Mouse (Mus musculus) CD4-positive, CD25-positive, alpha-beta regulatory T cell (primary cell): ENCODE measurements around the gene Proser3. TPM values are rescaled to one million over a fixed set of nuclear protein-coding genes. Genes with fewer than 3 reads are reported as not detected.

Experiments used
- polyA plus RNA-seq: library from polyadenylated mRNA; unstranded; fragments of 100-300 nt; shearing (Covaris generic); gene quantifications from one replicate; pipeline ENCODE4 v1.2.1, GENCODE M21; 2017

Proser3 gene
- 9.9 TPM for polyA plus RNA-seq

GRCm38 (mm10) chr7:30552102-30553020, at the start of gene Proser3, which contains the start of gene Hspb6:
Gene Proser3, minus strand, starts transcription at chr7:30552299.
Gene Hspb6, plus strand, starts transcription at chr7:30552178.

GRCm38 (mm10) chr7:30598786-30599185, 46.7 kb upstream of the Proser3 start, which contains the start of gene Zbtb32:
Gene Zbtb32, minus strand, starts transcription at chr7:30598909.

GRCm38 (mm10) chr7:30588676-30589434, 36.8 kb upstream of the Proser3 start, which contains the start of gene Kmt2b:
Gene Kmt2b, minus strand, starts transcription at chr7:30588726.

GRCm38 (mm10) chr7:30564970-30565571, 13.0 kb upstream of the Proser3 start, which contains the start of gene Igflr1:
Gene Igflr1, plus strand, starts transcription at chr7:30565427.

GRCm38 (mm10) chr7:30563117-30563905, 11.2 kb upstream of the Proser3 start, which contains the start of the genes U2af1l4, Gm49396 and Psenen:
Gene U2af1l4, plus strand, starts transcription at chr7:30563301.
Gene Gm49396, plus strand, starts transcription at chr7:30563344.
Gene Psenen, minus strand, starts transcription at chr7:30563627.

GRCm38 (mm10) chr7:30559443-30559954, 7.4 kb upstream of the Proser3 start, which contains the start of gene Lin37:
Gene Lin37, minus strand, starts transcription at chr7:30559838.

GRCm38 (mm10) chr7:30534633-30535577, 17.2 kb downstream of the Proser3 start, which contains the start of gene Arhgap33:
Gene Arhgap33, minus strand, starts transcription at chr7:30535060.

GRCm38 (mm10) chr7:30493401-30493931, 58.6 kb downstream of the Proser3 start, which contains the start of gene Prodh2:
Gene Prodh2, plus strand, starts transcription at chr7:30493622.

Other genes starting within 250 kb of the Proser3 start
- gene Alkbh6, start 243.6 kb downstream of the Proser3 start, polyA plus RNA-seq: 168 TPM
- gene Syne4, start 237.5 kb downstream of the Proser3 start, polyA plus RNA-seq: 15.5 TPM
- not detected for gene E130208F15Rik, start 230.6 kb downstream of the Proser3 start, polyA plus RNA-seq
- 64.6 TPM for gene Sdhaf1, start 228.4 kb downstream of the Proser3 start, polyA plus RNA-seq
- gene Lrfn3, start 189.5 kb downstream of the Proser3 start, polyA plus RNA-seq: not detected
- gene Tyrobp, start 138.5 kb downstream of the Proser3 start, polyA plus RNA-seq: 5.5 TPM
- gene Hcst, start 132.4 kb downstream of the Proser3 start, polyA plus RNA-seq: 409 TPM
- 99.8 TPM for gene Nfkbid, start 130.6 kb downstream of the Proser3 start, polyA plus RNA-seq
- gene Aplp1, start 106.8 kb downstream of the Proser3 start, polyA plus RNA-seq: 17.8 TPM
- gene Kirrel2, start 94.6 kb downstream of the Proser3 start, polyA plus RNA-seq: not detected
- gene Nphs1, start 94.0 kb downstream of the Proser3 start, polyA plus RNA-seq: not detected
- not detected for gene Prodh2, start 58.7 kb downstream of the Proser3 start, polyA plus RNA-seq
- 1.2 TPM for gene Arhgap33, start 17.2 kb downstream of the Proser3 start, polyA plus RNA-seq
- 4.2 TPM for gene Hspb6, start 121 bp downstream of the Proser3 start, polyA plus RNA-seq
- 89.4 TPM for gene Lin37, start 7.5 kb upstream of the Proser3 start, polyA plus RNA-seq
- gene U2af1l4, start 11.0 kb upstream of the Proser3 start, polyA plus RNA-seq: 47.2 TPM
- 86.6 TPM for gene Gm49396, start 11.0 kb upstream of the Proser3 start, polyA plus RNA-seq
- 217 TPM for gene Psenen, start 11.3 kb upstream of the Proser3 start, polyA plus RNA-seq
- gene Igflr1, start 13.1 kb upstream of the Proser3 start, polyA plus RNA-seq: 150 TPM
- 15.9 TPM for gene Kmt2b, start 36.4 kb upstream of the Proser3 start, polyA plus RNA-seq
- gene Zbtb32, start 46.6 kb upstream of the Proser3 start, polyA plus RNA-seq: 11.7 TPM
- 0.83 TPM for gene Upk1a, start 60.5 kb upstream of the Proser3 start, polyA plus RNA-seq
- 581 TPM for gene Cox6b1, start 73.9 kb upstream of the Proser3 start, polyA plus RNA-seq
- gene Etv2, start 83.6 kb upstream of the Proser3 start, polyA plus RNA-seq: not detected
- gene Rbm42, start 98.0 kb upstream of the Proser3 start, polyA plus RNA-seq: 204 TPM
- 37.3 TPM for gene Haus5, start 112.7 kb upstream of the Proser3 start, polyA plus RNA-seq
- gene Pmis2, start 119.3 kb upstream of the Proser3 start, polyA plus RNA-seq: not detected
- not detected for gene 2200002J24Rik, start 146.6 kb upstream of the Proser3 start, polyA plus RNA-seq
- gene Atp4a, start 159.9 kb upstream of the Proser3 start, polyA plus RNA-seq: not detected
- 116 TPM for gene Tmem147, start 177.2 kb upstream of the Proser3 start, polyA plus RNA-seq
- gene Gapdhs, start 191.4 kb upstream of the Proser3 start, polyA plus RNA-seq: 0.36 TPM
- 1.1 TPM for gene Sbsn, start 199.2 kb upstream of the Proser3 start, polyA plus RNA-seq
- gene Dmkn, start 211.5 kb upstream of the Proser3 start, polyA plus RNA-seq: not detected
- gene Krtdap, start 235.6 kb upstream of the Proser3 start, polyA plus RNA-seq: not detected